Mouse (Mus musculus) heart, embryonic 13.5 days (tissue): ENCODE results near the gene C530025M09Rik. TPM values are rescaled to one million over a fixed set of nuclear protein-coding genes. Genes with fewer than 3 reads are reported as not detected.
A peak's percentile ranks its signal among the peaks of the same experiment; 100 is the strongest.

Experiments used
- ATAC-seq: fragments of 200-750 bp; cut with Nextera tagmentation; 2 replicates; pipeline ENCODE4 v1.8.0; 2017; ENCODE audit warnings: moderate TSS enrichment; ENCODE audit not compliant: insufficient number of reproducible peaks, low FRiP score, low TSS enrichment; ENCODE audit errors: extremely low read depth
- H3K27ac ChIP-seq: fragments of 300-500 bp; sonication (generic); replicated peaks from 2 replicates; pipeline ENCODE4 v1.5.1; 2015; ENCODE audit warnings: moderate library complexity, mild to moderate bottlenecking, inconsistent platforms
- H3K27me3 ChIP-seq: fragments of 300-500 bp; sonication (generic); replicated peaks from 2 replicates; pipeline ENCODE4 v1.6.1; 2015; ENCODE audit warnings: mild to moderate bottlenecking, inconsistent platforms
- H3K36me3 ChIP-seq: fragments of 300-500 bp; sonication (generic); 2 replicates; pipeline ENCODE4 v1.6.1; 2015; ENCODE audit warnings: mild to moderate bottlenecking, inconsistent platforms
- H3K4me1 ChIP-seq: fragments of 300-500 bp; sonication (generic); 2 replicates; pipeline ENCODE4 v1.6.1; 2015; ENCODE audit warnings: inconsistent platforms
- H3K4me2 ChIP-seq: fragments of 300-500 bp; sonication (generic); 2 replicates; pipeline ENCODE4 v1.6.1; 2015; ENCODE audit warnings: inconsistent platforms, mild to moderate bottlenecking, moderate library complexity
- H3K4me3 ChIP-seq: fragments of 300-500 bp; sonication (generic); 2 replicates; pipeline ENCODE4 v1.5.1; 2015; ENCODE audit warnings: moderate library complexity, mild to moderate bottlenecking, inconsistent platforms
- H3K9ac ChIP-seq: fragments of 300-500 bp; sonication (generic); 2 replicates; pipeline ENCODE4 v1.6.1; 2015; ENCODE audit warnings: inconsistent platforms, mild to moderate bottlenecking, moderate library complexity
- H3K9me3 ChIP-seq: fragments of 300-500 bp; sonication (generic); 2 replicates; pipeline ENCODE4 v1.6.1; 2016; ENCODE audit warnings: inconsistent platforms
- WGBS: fragments of 180-500 bp; shearing (Covaris S2); methylation state at CpG from one replicate; pipeline ENCODE4 v1.1.7; 2015; ENCODE audit warnings: mixed read lengths; 5-methylcytosine and 5-hydroxymethylcytosine counted together
- polyA plus RNA-seq: library from polyadenylated mRNA; unstranded; fragments of >200 nt; fragmentation: Nextera tagmentation; extraction: Ambion mirVana; gene quantifications from 2 replicates; pipeline ENCODE4 v1.2.1, GENCODE M21; 2015

Gene C530025M09Rik
- polyA plus RNA-seq, 1 experiment from 2014 or later, result 0.31 TPM

DNA sequence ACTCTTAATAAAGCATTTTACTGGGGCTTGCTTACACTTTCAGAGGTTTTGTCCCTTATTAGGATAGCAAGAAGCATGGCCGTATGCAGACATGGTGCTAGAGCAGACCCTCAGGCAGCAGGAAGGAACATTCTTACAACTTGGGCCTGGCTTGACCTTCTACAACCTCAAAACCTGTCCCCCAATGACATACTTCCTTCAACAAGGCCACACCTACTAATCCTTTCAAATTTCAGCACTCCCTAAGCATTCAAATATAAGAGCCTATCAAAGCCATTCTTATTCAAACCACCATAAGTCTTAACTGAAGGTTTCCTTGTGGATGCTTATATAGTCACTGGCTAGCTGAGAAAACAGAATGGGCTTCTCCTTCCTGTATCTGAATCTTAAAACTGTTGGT, 4.1 kb upstream of the C530025M09Rik start:
- no peak for ATAC-seq
- Histone ChIP-seq H3K36me3 (no peaks in the 10 kb centered on the region), H3K9me3 (no peaks in the 10 kb centered on the region), H3K9ac (no peak overlapping the region), H3K27me3 (peaks cover 35% of the 10 kb centered on the region), H3K4me1 (peaks cover 21% of the 10 kb centered on the region), H3K4me2 (no peak overlapping the region), H3K27ac (no peak overlapping the region), H3K4me3 (no peak overlapping the region)
- 80% methylated on average over 1 of the region's 1 CpGs for WGBS

DNA sequence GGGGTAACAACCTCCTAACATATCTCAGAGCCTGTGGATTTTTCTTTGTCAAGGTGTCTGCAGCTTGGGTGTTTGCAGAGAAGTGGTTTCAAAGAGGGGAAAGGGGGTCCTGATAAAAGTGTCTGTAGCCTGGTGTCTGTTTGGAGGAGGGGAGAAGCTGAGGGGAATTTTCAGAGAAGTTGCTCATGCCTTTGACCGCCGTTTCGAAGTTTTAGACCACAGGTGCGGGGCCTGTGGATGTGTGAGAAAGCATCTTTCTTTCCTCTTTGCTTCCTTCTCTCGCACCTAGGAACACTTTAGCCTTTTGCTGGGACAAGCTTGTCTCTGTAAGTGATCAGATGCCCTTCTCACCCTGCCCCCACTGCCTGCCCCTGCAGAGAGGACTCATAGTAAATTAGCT, 1.3 kb upstream of the C530025M09Rik start:
- H3K4me1 ChIP-seq, result peaks cover 22% of the 10 kb centered on the region
- peak overlapping the region; percentile 66 for H3K4me3 ChIP-seq
- H3K27ac ChIP-seq, result no peak overlapping the region
- H3K27me3 ChIP-seq, result peaks cover 51% of the 10 kb centered on the region
- ATAC-seq, result no peak
- H3K4me2 ChIP-seq, result peak overlapping the region; percentile 94
- H3K36me3 ChIP-seq, result no peaks in the 10 kb centered on the region
- H3K9ac ChIP-seq, result peak overlapping the region; percentile 80; the same call in 1 of the 2 replicates
- 2% methylated on average over 5 of the region's 5 CpGs for WGBS
- no peaks in the 10 kb centered on the region for H3K9me3 ChIP-seq

GRCm38 (mm10) chr2:149831459-149832245, 639 bp upstream of the C530025M09Rik start:
- peak overlapping the region; percentile 80 for H3K9ac ChIP-seq
- WGBS, result under 1% methylated on average over 29 of the region's 29 CpGs

GRCm38 (mm10) chr2:149829955-149830535, 968 bp downstream of the C530025M09Rik start:
- H3K9me3 ChIP-seq, result no peaks in the 10 kb centered on the region
- no peak for ATAC-seq
- H3K9ac ChIP-seq, result peak overlapping the region; percentile 80
- H3K4me3 ChIP-seq, result peak overlapping the region; percentile 66
- 4% methylated on average over 26 of the region's 26 CpGs for WGBS
- H3K27ac ChIP-seq, result no peak overlapping the region
- peaks cover 22% of the 10 kb centered on the region for H3K4me1 ChIP-seq
- peak overlapping the region; percentile 94 for H3K4me2 ChIP-seq
- peaks cover 51% of the 10 kb centered on the region for H3K27me3 ChIP-seq
- no peaks in the 10 kb centered on the region for H3K36me3 ChIP-seq

More at GRCm38 (mm10) chr2:149831459-149832245, 639 bp upstream of the C530025M09Rik start:
- H3K36me3 ChIP-seq, result no peaks in the 10 kb centered on the region
- H3K9me3 ChIP-seq, result no peaks in the 10 kb centered on the region
- H3K27ac ChIP-seq, result no peak overlapping the region
- H3K27me3 ChIP-seq, result peaks cover 51% of the 10 kb centered on the region
- H3K4me2 ChIP-seq, result peak overlapping the region; percentile 94
- peak overlapping the region; percentile 66 for H3K4me3 ChIP-seq
- H3K4me1 ChIP-seq, result peaks cover 22% of the 10 kb centered on the region
- ATAC-seq, result no peak

DNA sequence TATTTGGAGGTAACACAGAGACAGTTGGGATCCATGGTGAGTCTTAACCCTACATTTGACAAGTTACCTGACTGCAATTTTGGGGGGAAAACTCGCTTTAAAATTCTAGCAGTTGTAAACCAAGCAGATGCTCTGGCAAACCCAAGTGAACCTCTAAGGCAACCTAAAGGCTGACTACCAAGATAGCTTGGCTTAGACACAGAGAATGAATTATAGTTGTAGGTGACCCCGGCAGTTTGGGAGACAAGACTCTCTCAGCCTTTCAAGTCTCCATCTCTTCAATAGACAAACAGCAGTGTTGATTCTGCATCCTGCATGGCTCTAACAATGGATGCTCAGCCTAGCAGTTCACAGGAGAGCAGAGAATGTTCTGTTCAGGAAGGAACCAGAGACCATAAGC, 2.1 kb downstream of the C530025M09Rik start, which contains the start of gene Syndig1:
Gene Syndig1, plus strand, starts transcription at position 301 of the 400 bp plus-strand sequence.
- H3K27me3 ChIP-seq, result peaks cover 51% of the 10 kb centered on the region
- H3K9ac ChIP-seq, result peak within 1 kb of the TSS; percentile 80; the same call in 1 of the 2 replicates
- peaks cover 22% of the 10 kb centered on the region for H3K4me1 ChIP-seq

GRCm38 (mm10) chr2:149820201-149820600, 10.8 kb downstream of the C530025M09Rik start:
- no peak overlapping the region for H3K27ac ChIP-seq
- H3K27me3 ChIP-seq, result no peaks in the 10 kb centered on the region
- 44% methylated on average over 2 of the region's 2 CpGs for WGBS
- no peak overlapping the region for H3K4me2 ChIP-seq
- no peaks in the 10 kb centered on the region for H3K9me3 ChIP-seq
- no peaks in the 10 kb centered on the region for H3K36me3 ChIP-seq
- no peak overlapping the region for H3K4me3 ChIP-seq
- no peak for ATAC-seq
- H3K9ac ChIP-seq, result no peak overlapping the region
- peaks cover 23% of the 10 kb centered on the region for H3K4me1 ChIP-seq

More for the DNA sequence above, 2.1 kb downstream of the C530025M09Rik start, which contains the start of gene Syndig1:
- Histone ChIP-seq H3K36me3 (no peaks in the 10 kb centered on the region), H3K4me3 (peak within 1 kb of the TSS; percentile 66), H3K27ac (no peak within 1 kb of the TSS), H3K4me2 (peak within 1 kb of the TSS; percentile 94), H3K9me3 (no peaks in the 10 kb centered on the region)
- ATAC-seq, result no peak
- WGBS, result 56% methylated on average over 2 of the region's 2 CpGs

DNA sequence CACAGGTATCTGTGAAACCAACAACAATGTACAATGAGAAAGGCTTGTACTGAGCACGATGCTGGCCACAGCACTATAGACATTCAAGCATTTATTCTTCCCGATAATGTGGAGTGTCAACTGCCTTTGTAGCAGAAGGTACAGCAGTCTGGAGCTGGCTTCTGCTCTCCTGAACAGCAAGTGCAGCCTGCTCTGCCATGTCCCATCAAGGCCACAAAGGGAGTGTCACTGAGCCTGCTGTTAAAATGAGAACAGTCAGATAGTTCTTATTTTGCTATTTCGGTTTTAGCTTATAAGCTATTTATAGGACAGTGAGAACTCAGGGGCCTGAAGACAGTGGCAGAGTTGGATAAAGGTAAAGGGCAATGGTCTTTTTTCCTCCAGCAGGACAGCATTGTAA, 11.3 kb downstream of the C530025M09Rik start:
- Histone ChIP-seq H3K27ac (no peak overlapping the region), H3K4me3 (no peak overlapping the region), H3K9me3 (no peaks in the 10 kb centered on the region), H3K4me1 (peaks cover 23% of the 10 kb centered on the region), H3K27me3 (no peaks in the 10 kb centered on the region), H3K36me3 (no peaks in the 10 kb centered on the region), H3K4me2 (no peak overlapping the region), H3K9ac (no peak overlapping the region)
- 61% methylated on average over 3 of the region's 3 CpGs for WGBS
- no peak for ATAC-seq

DNA sequence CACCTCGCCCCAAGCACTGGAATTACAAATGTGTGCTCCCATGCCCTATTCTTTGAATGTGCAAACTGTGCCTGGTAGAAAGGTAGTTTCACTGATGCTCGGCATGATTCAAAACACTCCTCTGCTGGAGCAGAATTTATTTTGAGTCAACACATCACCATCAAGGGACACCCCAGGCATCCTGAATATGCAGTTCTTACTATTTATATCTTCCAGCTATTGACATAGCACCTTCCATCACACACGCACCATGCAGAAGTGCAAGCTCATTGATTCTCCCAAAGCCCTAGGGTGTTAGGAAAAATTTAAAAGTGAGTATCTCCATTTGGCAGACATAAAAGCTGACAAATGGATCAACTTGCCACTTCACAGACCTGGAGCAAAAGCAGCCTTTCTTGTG, 12.6 kb downstream of the C530025M09Rik start:
- no peak for ATAC-seq
- Histone ChIP-seq H3K4me1 (peaks cover 23% of the 10 kb centered on the region), H3K9me3 (no peaks in the 10 kb centered on the region), H3K27me3 (no peaks in the 10 kb centered on the region), H3K36me3 (no peaks in the 10 kb centered on the region), H3K9ac (no peak overlapping the region), H3K4me3 (no peak overlapping the region), H3K4me2 (no peak overlapping the region; the same call in 1 of the 2 replicates), H3K27ac (no peak overlapping the region)
- 33% methylated on average over 3 of the region's 3 CpGs for WGBS

DNA sequence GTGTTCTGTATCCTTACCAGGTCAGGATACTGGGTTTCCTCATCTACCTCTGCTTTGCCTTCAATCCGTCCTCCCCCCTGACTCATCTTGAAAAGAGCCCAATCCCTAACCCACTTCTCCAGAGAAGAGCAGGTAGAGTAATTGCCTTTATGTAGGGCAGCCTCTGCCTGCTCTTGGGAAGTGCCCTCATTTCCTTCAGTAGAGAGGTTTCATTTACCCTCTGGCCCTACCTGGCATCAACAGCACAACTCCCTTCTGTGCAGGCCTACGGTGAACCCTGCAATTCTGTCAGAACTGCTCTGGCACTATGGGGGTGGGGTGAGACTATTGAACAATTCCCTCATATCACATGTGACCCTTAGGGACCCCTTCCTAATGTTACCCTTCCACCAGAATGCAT, 18.1 kb downstream of the C530025M09Rik start:
- WGBS, result 80% methylated on average over 2 of the region's 2 CpGs
- H3K4me3 ChIP-seq, result no peak overlapping the region
- ATAC-seq, result no peak

DNA sequence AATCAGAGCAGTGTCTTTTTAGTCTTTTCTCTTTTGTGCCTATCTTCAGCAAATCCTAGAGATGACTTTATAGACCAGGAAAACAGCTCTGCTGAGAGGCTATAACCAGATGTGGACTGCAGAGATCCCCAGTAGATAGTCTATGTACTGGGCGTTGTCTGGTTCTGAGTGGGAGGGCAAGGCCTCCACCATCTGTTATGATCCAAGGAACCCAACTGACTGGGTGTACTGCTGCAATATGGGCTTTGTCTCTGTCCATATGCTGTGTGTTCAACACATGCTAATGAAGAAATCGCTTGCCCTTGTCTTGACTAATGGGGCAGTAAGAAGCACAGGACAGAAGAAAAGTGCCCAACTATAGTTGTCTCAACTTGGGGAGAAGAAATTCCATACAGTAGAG, 25.8 kb downstream of the C530025M09Rik start:
- H3K9ac ChIP-seq, result no peak overlapping the region
- no peak overlapping the region for H3K4me2 ChIP-seq
- no peak overlapping the region for H3K27ac ChIP-seq
- no peaks in the 10 kb centered on the region for H3K36me3 ChIP-seq
- H3K27me3 ChIP-seq, result no peaks in the 10 kb centered on the region
- no peaks in the 10 kb centered on the region for H3K4me1 ChIP-seq
- WGBS, result 70% methylated on average over 2 of the region's 2 CpGs
- ATAC-seq, result no peak
- no peaks in the 10 kb centered on the region for H3K9me3 ChIP-seq
- no peak overlapping the region for H3K4me3 ChIP-seq

More for the DNA sequence above, 18.1 kb downstream of the C530025M09Rik start:
- H3K36me3 ChIP-seq, result no peaks in the 10 kb centered on the region
- H3K9ac ChIP-seq, result no peak overlapping the region
- H3K9me3 ChIP-seq, result no peaks in the 10 kb centered on the region
- peaks cover 2% of the 10 kb centered on the region for H3K4me1 ChIP-seq
- H3K27ac ChIP-seq, result no peak overlapping the region
- H3K4me2 ChIP-seq, result no peak overlapping the region
- no peaks in the 10 kb centered on the region for H3K27me3 ChIP-seq

- no peak for ATAC-seq
- Histone ChIP-seq H3K4me2 (no peak overlapping the region), H3K9me3 (no peaks in the 10 kb centered on the region), H3K27me3 (no peaks in the 10 kb centered on the region), H3K9ac (no peak overlapping the region), H3K4me3 (no peak overlapping the region), H3K36me3 (no peaks in the 10 kb centered on the region), H3K27ac (no peak overlapping the region), H3K4me1 (no peaks in the 10 kb centered on the region)
- WGBS, result 72% methylated on average over 3 of the region's 3 CpGs
These were observed 26.3 kb downstream of the C530025M09Rik start for GRCm38 (mm10) chr2:149804599-149805140.
